Mouse (Mus musculus): Measurements from ENCODE around the gene Upk1a.

DNA sequence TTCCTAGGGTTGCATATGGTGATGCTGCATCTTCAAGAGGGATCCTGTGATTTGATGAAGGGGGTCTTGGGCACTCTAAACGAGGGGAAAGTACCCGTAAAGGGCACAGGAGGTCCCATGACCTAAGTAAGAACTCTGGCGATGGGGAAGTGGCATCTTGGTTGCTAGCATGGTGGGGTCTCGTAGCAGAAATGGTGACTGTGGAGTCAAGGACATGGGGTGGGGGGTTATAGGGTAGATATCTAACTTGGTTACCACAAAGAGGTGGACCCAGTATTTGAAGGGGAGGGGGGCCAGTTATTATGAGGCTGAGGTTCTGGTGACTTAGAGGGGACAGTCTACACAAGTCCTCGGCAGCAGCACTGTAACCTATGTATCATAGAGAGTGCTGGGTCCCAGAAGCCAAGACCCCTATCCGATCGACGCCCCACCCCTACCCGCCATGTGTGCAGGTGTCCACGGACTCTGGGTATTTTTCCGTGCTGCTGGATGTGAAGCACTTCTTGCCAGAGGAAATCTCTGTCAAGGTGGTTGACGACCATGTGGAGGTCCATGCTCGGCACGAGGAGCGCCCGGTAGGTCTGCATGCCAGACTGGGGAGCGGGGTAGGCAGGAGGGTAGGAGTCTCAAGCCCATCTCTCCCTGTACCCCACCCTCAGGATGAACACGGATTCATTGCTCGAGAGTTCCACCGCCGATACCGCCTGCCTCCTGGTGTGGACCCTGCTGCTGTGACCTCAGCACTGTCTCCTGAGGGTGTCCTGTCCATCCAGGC lies 58.6 kb downstream of the Upk1a start:
- TF ChIP-seq CTCF (conservative IDR thresholded peaks at IDR 0.05; ENCODE audit: low read length) (no peak), POU5F1 (IDR thresholded peaks at IDR 0.05; ENCODE audit: borderline replicate concordance, low read length) (no peak), NANOG (IDR thresholded peaks at IDR 0.05; ENCODE audit: borderline replicate concordance, low read length) (no peak)
